Mouse (Mus musculus) liver, embryonic 12.5 days (tissue): ENCODE data around the gene Trip11. TPM values are rescaled to one million over a fixed set of nuclear protein-coding genes. Genes with fewer than 3 reads are reported as not detected.

Source experiments
- ATAC-seq: fragments of 200-750 bp; cut with Nextera tagmentation; 2 replicates; pipeline ENCODE4 v1.8.0; 2017; ENCODE audit warnings: moderate number of reproducible peaks, mild to moderate bottlenecking, moderate library complexity
- H3K27ac ChIP-seq: fragments of 300-500 bp; sonication (generic); 2 replicates; pipeline ENCODE4 v1.5.1; 2016; ENCODE audit warnings: mild to moderate bottlenecking
- H3K27me3 ChIP-seq: fragments of 300-500 bp; sonication (generic); replicated peaks from 2 replicates; pipeline ENCODE4 v1.6.1; 2016; ENCODE audit warnings: mild to moderate bottlenecking, moderate library complexity
- H3K36me3 ChIP-seq: fragments of 300-500 bp; sonication (generic); 2 replicates; pipeline ENCODE4 v1.6.1; 2016; ENCODE audit warnings: mild to moderate bottlenecking, moderate library complexity
- H3K4me1 ChIP-seq: fragments of 300-500 bp; sonication (generic); 2 replicates; pipeline ENCODE4 v1.6.1; 2016
- H3K4me2 ChIP-seq: fragments of 300-500 bp; sonication (generic); 2 replicates; pipeline ENCODE4 v1.6.1; 2016; ENCODE audit warnings: mild to moderate bottlenecking, moderate library complexity
- H3K4me3 ChIP-seq: fragments of 300-500 bp; sonication (generic); 2 replicates; pipeline ENCODE4 v1.5.1; 2016; ENCODE audit warnings: mild to moderate bottlenecking, moderate library complexity
- H3K9ac ChIP-seq: fragments of 300-500 bp; sonication (generic); 2 replicates; pipeline ENCODE4 v1.6.1; 2016; ENCODE audit warnings: mild to moderate bottlenecking, moderate library complexity
- H3K9me3 ChIP-seq: fragments of 300-500 bp; sonication (generic); replicated peaks from 2 replicates; pipeline ENCODE4 v1.6.1; 2016; ENCODE audit warnings: mild to moderate bottlenecking, moderate library complexity
- WGBS: fragments of 180-500 bp; shearing (Covaris S2); methylation state at CpG from one replicate; pipeline ENCODE4 v1.1.7; 2016; ENCODE audit not compliant: insufficient replicate concordance; 5-methylcytosine and 5-hydroxymethylcytosine counted together
- polyA plus RNA-seq: library from polyadenylated mRNA; unstranded; fragments of >200 nt; fragmentation: Nextera tagmentation; extraction: Ambion mirVana; gene quantifications from 2 replicates; pipeline ENCODE4 v1.2.1, GENCODE M21; 2016

Trip11 gene
- polyA plus RNA-seq, 1 experiment from 2014 or later = 12.8 TPM

DNA sequence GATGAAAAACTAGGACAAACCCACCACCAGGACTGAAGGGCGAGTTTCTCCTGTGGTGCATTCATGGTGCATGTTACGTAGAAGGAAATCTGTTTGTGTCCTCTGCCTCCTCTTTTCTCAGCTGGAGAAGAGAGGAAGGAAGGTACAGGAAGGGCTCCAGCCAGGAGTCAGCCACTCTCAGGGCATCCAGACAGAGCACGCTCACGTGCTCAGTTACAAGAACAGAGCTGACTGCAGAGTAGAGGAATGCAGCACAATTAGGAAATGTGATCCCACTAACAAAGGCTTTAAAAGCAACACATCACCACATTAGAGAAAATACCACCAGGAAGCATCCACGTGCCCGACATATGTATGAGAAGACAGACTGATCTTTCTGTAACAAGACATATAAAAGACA is 9.2 kb upstream of the Trip11 start:
- WGBS = 87% methylated on average over 6 of the region's 6 CpGs
- ATAC-seq = no peak
- no peak overlapping the region for H3K4me2 ChIP-seq
- H3K4me1 ChIP-seq = no peaks in the 10 kb centered on the region
- no peak overlapping the region for H3K9ac ChIP-seq
- no peaks in the 10 kb centered on the region for H3K27me3 ChIP-seq
- H3K9me3 ChIP-seq = no peaks in the 10 kb centered on the region
- peaks cover 49% of the 10 kb centered on the region for H3K36me3 ChIP-seq
- no peak overlapping the region for H3K4me3 ChIP-seq
- H3K27ac ChIP-seq = no peak overlapping the region

DNA sequence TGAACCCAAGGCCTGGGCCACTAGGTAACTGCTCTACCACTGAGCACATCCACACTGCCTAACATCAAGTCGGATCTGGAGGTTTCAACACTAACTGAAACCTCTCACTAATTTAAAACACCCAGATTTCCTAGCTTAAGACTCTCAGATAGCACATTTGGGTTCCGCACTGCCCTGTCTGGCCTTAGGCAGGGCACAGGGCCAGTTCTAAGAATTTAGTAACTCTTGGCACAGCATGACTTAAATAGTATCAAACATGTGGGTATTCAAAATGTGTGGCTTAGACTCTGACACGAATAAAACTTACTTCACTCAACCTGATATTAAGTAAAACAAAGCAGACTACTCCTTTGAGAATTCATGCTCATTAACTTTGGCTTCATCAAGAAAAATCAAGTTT is 6.8 kb upstream of the Trip11 start:
- Histone ChIP-seq H3K36me3 (peaks cover 25% of the 10 kb centered on the region), H3K27ac (no peak overlapping the region), H3K4me2 (no peak overlapping the region), H3K4me1 (no peaks in the 10 kb centered on the region), H3K27me3 (no peaks in the 10 kb centered on the region), H3K4me3 (no peak overlapping the region), H3K9ac (no peak overlapping the region), H3K9me3 (no peaks in the 10 kb centered on the region)
- WGBS = 74% methylated on average over 3 of the region's 3 CpGs
- no peak for ATAC-seq

DNA sequence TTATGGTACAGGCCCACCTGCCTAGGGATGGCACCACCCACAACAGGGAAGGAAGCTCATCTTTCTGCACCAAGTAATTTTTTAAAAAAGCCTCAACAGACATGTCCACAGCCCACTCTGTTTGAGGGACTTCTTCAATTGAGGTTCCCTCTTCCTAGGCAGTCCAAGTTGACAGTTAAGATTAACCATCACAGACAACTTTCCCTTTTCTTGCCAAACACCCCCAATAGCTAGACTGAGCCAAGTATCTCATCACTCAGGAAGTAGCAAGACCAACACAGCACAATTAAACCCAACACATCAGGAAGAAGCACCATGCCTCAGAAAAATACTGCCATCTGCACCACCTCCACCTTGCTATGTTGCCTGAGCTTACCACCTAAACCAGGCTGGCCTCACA is 4.1 kb upstream of the Trip11 start:
- H3K4me1 ChIP-seq = peaks cover 11% of the 10 kb centered on the region
- H3K27ac ChIP-seq = no peak overlapping the region
- no peak overlapping the region for H3K4me2 ChIP-seq
- H3K9me3 ChIP-seq = no peaks in the 10 kb centered on the region
- peaks cover 1% of the 10 kb centered on the region for H3K36me3 ChIP-seq
- no peak overlapping the region for H3K4me3 ChIP-seq
- ATAC-seq = no peak
- no peaks in the 10 kb centered on the region for H3K27me3 ChIP-seq
- H3K9ac ChIP-seq = no peak overlapping the region

DNA sequence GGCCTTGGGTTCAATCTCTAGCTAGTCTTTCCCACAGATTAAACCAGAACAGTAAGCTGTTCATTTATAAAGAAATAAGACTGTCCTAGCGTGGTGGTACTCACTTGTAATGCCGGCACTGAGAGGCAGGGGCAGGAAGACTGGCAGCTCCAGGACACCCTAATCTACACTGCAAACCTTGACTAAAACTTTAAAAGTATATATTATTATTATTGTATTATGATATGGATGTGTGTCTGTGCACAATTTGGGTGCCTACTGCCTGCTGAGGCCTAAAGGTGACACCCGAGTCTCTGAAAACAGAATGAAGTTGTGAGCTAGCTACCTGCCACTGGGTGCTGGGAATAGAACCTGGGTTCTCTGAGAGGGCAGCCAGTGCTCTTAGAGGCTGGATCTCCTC is 1.7 kb downstream of the Trip11 start:
- Histone ChIP-seq H3K27ac (no peak overlapping the region), H3K9me3 (no peaks in the 10 kb centered on the region), H3K9ac (peak overlapping the region; percentile 89; the same call in 1 of the 2 replicates), H3K27me3 (no peaks in the 10 kb centered on the region), H3K36me3 (peaks cover 28% of the 10 kb centered on the region), H3K4me1 (peaks cover 26% of the 10 kb centered on the region), H3K4me3 (peak overlapping the region; percentile 80), H3K4me2 (peak overlapping the region; percentile 84)
- WGBS = 83% methylated on average over 3 of the region's 3 CpGs
- no peak for ATAC-seq

DNA sequence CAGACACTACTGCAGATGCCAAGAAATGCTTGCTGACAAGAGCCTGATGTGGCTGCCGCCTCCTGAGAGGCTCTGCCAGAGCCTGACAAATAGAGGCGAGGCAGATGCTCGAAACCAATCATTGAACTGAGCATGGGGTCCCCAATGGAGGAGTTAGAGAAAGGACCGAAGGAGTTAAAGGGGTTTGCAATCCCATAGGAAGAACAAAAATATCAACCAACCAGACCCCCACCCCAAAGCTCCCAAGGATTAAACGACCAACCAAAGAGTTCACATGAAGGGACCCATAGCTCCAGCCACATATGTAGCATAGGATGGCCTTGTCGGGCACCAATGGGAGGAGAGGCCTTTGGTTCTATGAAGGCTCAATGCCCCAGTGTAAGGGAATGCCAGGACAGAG is 2.7 kb downstream of the Trip11 start:
- peaks cover 26% of the 10 kb centered on the region for H3K4me1 ChIP-seq
- ATAC-seq = no peak
- no peaks in the 10 kb centered on the region for H3K9me3 ChIP-seq
- H3K36me3 ChIP-seq = peaks cover 31% of the 10 kb centered on the region
- no peak overlapping the region for H3K4me2 ChIP-seq
- H3K9ac ChIP-seq = no peak overlapping the region
- no peak overlapping the region for H3K4me3 ChIP-seq
- H3K27ac ChIP-seq = no peak overlapping the region
- 77% methylated on average over 6 of the region's 6 CpGs for WGBS
- no peaks in the 10 kb centered on the region for H3K27me3 ChIP-seq

DNA sequence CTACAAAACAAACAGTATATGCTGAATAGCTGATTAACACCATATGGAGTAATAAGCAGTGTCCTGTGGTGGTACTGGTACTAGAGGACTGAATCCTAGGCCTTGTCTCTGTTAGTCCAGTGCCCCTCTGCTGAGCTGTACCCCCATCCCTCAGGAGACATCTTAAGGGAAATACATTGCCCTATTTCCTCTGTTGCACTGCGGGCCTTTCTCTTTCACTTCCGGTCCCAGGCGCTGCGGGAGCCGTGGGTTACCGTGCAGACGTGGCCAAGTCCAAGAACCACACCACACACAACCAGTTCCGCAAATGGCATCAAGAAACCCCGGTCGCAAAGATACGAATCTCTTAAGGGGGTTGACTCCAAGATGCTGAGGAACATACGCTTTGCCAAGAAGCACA is 7.2 kb downstream of the Trip11 start:
- ATAC-seq = no peak
- H3K36me3 ChIP-seq = peaks cover 48% of the 10 kb centered on the region
- H3K4me1 ChIP-seq = 0 out of 2 replicates have a peak, but pooled peaks cover 2% of the 10 kb centered on the region
- H3K4me2 ChIP-seq = no peak overlapping the region
- H3K27ac ChIP-seq = no peak overlapping the region
- H3K4me3 ChIP-seq = no peak overlapping the region
- no peak overlapping the region for H3K9ac ChIP-seq
- no peaks in the 10 kb centered on the region for H3K27me3 ChIP-seq
- no peaks in the 10 kb centered on the region for H3K9me3 ChIP-seq
- 67% methylated on average over 12 of the region's 12 CpGs for WGBS

DNA sequence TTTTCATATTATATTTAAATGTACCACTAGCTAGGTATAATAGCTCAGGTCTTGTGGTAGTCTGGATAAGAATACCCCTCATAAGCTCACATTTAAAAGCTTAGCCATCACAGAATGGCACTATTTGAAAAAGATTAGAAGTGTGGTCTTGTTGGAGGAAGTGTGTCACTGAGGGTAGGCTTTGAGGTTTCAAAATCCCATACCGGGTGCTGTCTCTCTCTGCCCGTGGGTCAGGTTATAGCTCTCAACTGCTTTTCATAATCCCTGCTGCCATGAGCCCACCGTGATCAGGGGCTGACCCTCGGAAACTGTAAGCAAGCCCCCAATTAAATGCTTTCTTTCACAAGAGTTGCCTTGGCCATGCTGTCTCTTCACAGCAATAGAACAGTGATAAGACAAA is 8.2 kb downstream of the Trip11 start:
- H3K4me3 ChIP-seq = no peak overlapping the region
- H3K9me3 ChIP-seq = no peaks in the 10 kb centered on the region
- H3K4me2 ChIP-seq = no peak overlapping the region
- 62% methylated on average over 4 of the region's 4 CpGs for WGBS
- no peak overlapping the region for H3K27ac ChIP-seq
- H3K9ac ChIP-seq = no peak overlapping the region
- H3K36me3 ChIP-seq = peaks cover 49% of the 10 kb centered on the region
- no peak for ATAC-seq
- H3K4me1 ChIP-seq = no peaks in the 10 kb centered on the region
- no peaks in the 10 kb centered on the region for H3K27me3 ChIP-seq

DNA sequence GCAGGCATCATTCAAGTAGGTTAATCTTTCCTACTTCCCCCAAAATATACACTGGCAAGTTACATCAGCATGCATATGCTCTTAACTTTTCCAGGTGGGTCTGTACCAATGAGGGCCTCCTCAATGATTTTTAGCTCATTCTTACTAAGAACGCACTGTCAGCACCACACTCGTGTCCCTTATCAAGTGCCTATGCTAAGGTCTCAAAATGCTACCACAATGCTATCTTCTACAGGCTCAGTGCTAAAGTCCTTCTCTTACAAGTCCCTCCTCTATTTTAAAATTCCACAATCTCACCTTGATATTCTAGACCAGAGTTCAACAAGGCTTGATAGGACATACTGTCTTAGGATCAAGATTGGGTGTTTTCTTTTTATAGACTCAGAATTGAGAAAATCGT is 8.9 kb downstream of the Trip11 start:
- Histone ChIP-seq H3K27me3 (no peaks in the 10 kb centered on the region), H3K4me1 (no peaks in the 10 kb centered on the region), H3K36me3 (peaks cover 49% of the 10 kb centered on the region), H3K27ac (no peak overlapping the region), H3K4me3 (no peak overlapping the region), H3K4me2 (no peak overlapping the region), H3K9ac (no peak overlapping the region), H3K9me3 (no peaks in the 10 kb centered on the region)
- WGBS = 75% methylated on average over 3 of the region's 3 CpGs
- ATAC-seq = no peak

DNA sequence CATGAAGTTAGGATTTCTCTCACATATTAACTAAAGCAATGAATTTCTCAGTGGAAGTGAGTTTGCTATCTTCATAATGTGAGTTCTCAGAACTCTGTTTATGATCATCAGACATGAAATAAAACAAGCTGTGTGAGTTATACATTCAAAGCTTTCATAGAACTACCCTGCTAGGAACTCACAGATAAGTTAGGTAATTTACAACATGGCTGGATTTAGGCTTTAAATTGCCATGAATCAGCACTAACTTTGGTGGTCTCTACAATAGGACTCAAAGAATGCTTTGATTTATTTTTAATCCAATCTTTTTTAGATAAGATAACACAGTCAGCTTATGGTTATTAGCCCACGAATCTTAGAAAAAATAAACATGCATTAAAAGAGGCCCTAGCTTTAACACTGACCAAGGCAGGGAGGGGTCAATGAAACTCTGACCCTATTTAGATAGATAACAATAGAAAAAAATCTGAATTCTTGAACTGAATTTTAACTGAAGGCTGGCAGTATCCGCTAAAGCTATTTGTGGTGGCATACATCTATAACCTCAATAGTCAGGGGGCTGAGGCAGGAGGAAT is 13.3 kb downstream of the Trip11 start:
- Histone ChIP-seq H3K36me3 (peaks cover 31% of the 10 kb centered on the region), H3K9me3 (no peaks in the 10 kb centered on the region), H3K4me1 (no peaks in the 10 kb centered on the region), H3K27ac (no peak overlapping the region), H3K9ac (no peak overlapping the region), H3K27me3 (no peaks in the 10 kb centered on the region), H3K4me3 (no peak overlapping the region), H3K4me2 (no peak overlapping the region)
- no peak for ATAC-seq
- 71% methylated on average over 2 of the region's 2 CpGs for WGBS

DNA sequence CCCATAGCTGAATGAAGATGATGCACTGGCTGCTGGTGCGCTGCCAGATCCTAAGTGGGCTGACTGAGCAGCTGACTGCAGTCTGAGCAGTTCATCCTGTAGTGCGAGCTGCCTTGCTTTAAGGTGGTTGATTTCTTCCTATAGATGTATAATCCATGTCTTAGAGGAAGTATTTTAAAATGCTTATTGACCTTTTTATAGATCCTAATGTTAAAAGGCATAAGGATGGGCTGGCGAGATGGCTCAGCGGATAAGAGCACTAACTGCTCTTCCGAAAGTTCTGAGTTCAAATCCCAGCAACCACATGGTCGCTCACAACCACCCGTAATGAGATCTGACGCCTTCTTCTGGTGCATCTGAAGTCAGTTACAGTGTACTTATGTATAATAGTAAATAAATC is 14.1 kb downstream of the Trip11 start:
- no peak overlapping the region for H3K4me3 ChIP-seq

DNA sequence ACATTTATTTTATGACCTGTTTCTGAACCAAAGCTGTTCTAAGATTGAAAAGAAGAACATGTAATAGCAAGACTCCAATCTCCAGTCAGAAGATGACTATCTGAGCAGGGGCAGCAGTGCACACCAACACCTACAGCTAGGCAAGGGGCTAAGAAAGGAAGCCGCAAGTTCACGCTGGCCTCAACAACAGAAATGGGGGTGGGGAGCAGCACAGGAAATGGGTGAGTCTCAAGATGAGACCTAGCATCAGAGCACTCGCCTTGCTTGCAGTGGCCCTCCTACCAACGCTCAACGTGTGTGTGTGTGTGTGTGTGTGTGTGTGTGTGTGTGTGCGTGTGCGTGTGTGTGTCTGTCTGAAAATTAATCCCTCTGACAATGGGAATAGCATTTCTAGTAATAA is 16.0 kb downstream of the Trip11 start:
- peaks cover 43% of the 10 kb centered on the region for H3K36me3 ChIP-seq
- ATAC-seq = no peak
- WGBS = 38% methylated on average over 7 of the region's 7 CpGs

More for the DNA sequence above, 14.1 kb downstream of the Trip11 start:
- peaks cover 35% of the 10 kb centered on the region for H3K36me3 ChIP-seq
- no peak overlapping the region for H3K4me2 ChIP-seq
- H3K9me3 ChIP-seq = no peaks in the 10 kb centered on the region
- no peak overlapping the region for H3K9ac ChIP-seq
- H3K27me3 ChIP-seq = no peaks in the 10 kb centered on the region
- no peaks in the 10 kb centered on the region for H3K4me1 ChIP-seq
- no peak overlapping the region for H3K27ac ChIP-seq
- WGBS = 85% methylated on average over 8 of the region's 8 CpGs
- ATAC-seq = no peak

DNA sequence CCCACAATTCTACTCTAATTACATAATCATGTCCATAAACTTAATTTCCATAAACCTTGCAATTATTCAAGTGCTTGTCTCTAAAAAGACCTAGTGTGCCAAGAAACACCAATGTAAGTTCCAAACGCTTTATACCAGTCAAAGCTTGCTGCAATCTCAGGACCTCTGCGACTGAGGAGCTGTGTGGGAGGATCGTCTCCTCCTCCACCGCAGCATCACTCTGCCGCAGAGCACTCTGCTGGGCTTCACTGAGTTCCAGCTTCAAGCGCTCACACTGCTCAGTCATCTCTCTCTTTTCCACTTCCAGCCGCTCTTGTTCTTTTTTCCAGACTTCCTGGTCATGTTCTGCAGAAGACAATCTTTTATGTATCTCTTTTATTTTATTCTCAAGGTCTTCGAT is 19.8 kb downstream of the Trip11 start:
- no peak overlapping the region for H3K4me3 ChIP-seq
- ATAC-seq = no peak
- H3K9me3 ChIP-seq = no peaks in the 10 kb centered on the region
- H3K9ac ChIP-seq = no peak overlapping the region
- H3K4me1 ChIP-seq = no peaks in the 10 kb centered on the region
- no peak overlapping the region for H3K4me2 ChIP-seq
- WGBS = 85% methylated on average over 8 of the region's 8 CpGs
- peaks cover 53% of the 10 kb centered on the region for H3K36me3 ChIP-seq
- no peaks in the 10 kb centered on the region for H3K27me3 ChIP-seq
- H3K27ac ChIP-seq = no peak overlapping the region

More for the DNA sequence above, 16.0 kb downstream of the Trip11 start:
- Histone ChIP-seq H3K4me1 (no peaks in the 10 kb centered on the region), H3K4me2 (no peak overlapping the region), H3K27me3 (no peaks in the 10 kb centered on the region), H3K4me3 (no peak overlapping the region), H3K27ac (no peak overlapping the region), H3K9ac (no peak overlapping the region), H3K9me3 (no peaks in the 10 kb centered on the region)

DNA sequence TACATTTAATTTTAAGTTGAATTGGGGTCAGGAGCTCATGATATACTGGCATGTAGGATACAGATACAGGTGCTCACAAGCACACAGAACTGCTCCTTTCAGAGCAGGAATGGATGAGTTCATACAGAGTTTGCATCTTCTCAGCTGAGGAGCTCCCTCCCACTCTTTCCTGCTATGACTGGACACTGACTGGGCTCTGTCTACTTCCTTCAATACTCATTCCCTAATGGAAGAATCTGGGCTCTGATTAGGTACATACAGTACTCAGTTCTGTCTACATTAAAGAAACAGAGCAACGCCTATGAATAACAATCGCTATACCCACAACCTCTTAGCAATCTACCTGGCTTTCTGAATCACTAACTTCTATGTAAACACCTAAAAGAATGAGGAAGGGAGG is 20.2 kb downstream of the Trip11 start:
- Histone ChIP-seq H3K27ac (no peak overlapping the region), H3K9me3 (no peaks in the 10 kb centered on the region), H3K4me1 (no peaks in the 10 kb centered on the region), H3K27me3 (no peaks in the 10 kb centered on the region), H3K36me3 (peaks cover 55% of the 10 kb centered on the region), H3K4me2 (no peak overlapping the region), H3K9ac (no peak overlapping the region), H3K4me3 (no peak overlapping the region)
- no peak for ATAC-seq
- 89% methylated on average over 2 of the region's 2 CpGs for WGBS
